Mouse (Mus musculus): ENCODE results near the gene Eif4g2.

DNA sequence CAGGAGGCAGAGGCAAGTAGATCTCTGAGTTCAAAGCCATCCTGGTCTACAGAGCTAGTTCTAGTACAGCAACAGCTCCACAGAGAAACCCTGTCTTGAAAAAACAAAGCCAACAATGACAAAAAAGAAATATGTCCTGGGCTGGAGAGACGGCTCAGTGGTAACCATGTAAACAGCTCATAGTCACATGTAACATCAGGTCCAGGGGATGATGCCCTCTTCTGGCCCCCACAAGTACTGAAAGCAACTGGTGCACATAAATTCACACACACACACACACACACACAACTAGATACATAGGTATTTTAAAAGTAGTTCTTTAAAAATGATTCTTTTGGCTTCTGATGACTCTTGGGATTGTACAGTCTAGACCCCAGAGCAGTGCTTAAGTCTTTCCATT, 19.9 kb downstream of the Eif4g2 start:
- TF ChIP-seq POLR2A (IDR thresholded peaks at IDR 0.05; ENCODE audit: control insufficient read depth, low read depth, low read length) (no peak), CTCF (IDR thresholded peaks at IDR 0.05; ENCODE audit: control insufficient read depth, insufficient read depth, insufficient replicate concordance, low read depth, low read length) (no peak)

Measured in testis, adult 2 months (tissue).